Mouse (Mus musculus) lung, embryonic 14.5 days (tissue): Measurements from ENCODE around the gene Bahd1. TPM values are rescaled to one million over a fixed set of nuclear protein-coding genes. Genes with fewer than 3 reads are reported as not detected.

Experiments
- ATAC-seq: fragments of 200-750 bp; cut with Nextera tagmentation; 2 replicates; pipeline ENCODE4 v1.8.0; 2017; ENCODE audit warnings: mild to moderate bottlenecking, moderate TSS enrichment, moderate library complexity; ENCODE audit not compliant: insufficient read depth
- DNase-seq: peaks from one replicate; pipeline ENCODE4 v3.0.0-alpha.2; 2015
- H3K27ac ChIP-seq: fragments of 300-500 bp; sonication (generic); 2 replicates; pipeline ENCODE4 v1.5.1; 2014; ENCODE audit warnings: low read depth, mild to moderate bottlenecking, moderate library complexity
- H3K27me3 ChIP-seq: fragments of 300-500 bp; sonication (generic); 2 replicates; pipeline ENCODE4 v1.6.1; 2014; ENCODE audit warnings: low read length, control low read depth; ENCODE audit not compliant: insufficient read depth
- H3K36me3 ChIP-seq: fragments of 300-500 bp; sonication (generic); 2 replicates; pipeline ENCODE4 v1.6.1; 2014; ENCODE audit warnings: control low read depth; ENCODE audit not compliant: insufficient read depth
- H3K4me1 ChIP-seq: fragments of 300-500 bp; sonication (generic); 2 replicates; pipeline ENCODE4 v1.6.1; 2014; ENCODE audit warnings: antibody characterized with exemption, control low read depth; ENCODE audit not compliant: insufficient read depth
- H3K4me2 ChIP-seq: fragments of 300-500 bp; sonication (generic); 2 replicates; pipeline ENCODE4 v1.6.1; 2014; ENCODE audit warnings: mild to moderate bottlenecking
- H3K4me3 ChIP-seq: fragments of 300-500 bp; sonication (generic); 2 replicates; pipeline ENCODE4 v1.5.1; 2014; ENCODE audit warnings: low read depth, low read length
- H3K9ac ChIP-seq: fragments of 300-500 bp; sonication (generic); 2 replicates; pipeline ENCODE4 v1.6.1; 2014
- H3K9me3 ChIP-seq: fragments of 300-500 bp; sonication (generic); 2 replicates; pipeline ENCODE4 v1.6.1; 2016; ENCODE audit warnings: low read depth, low read length, control low read depth
- CTCF ChIP-seq: IDR thresholded peaks from 2 replicates; pipeline ENCODE4 v1.5.1; 2016; ENCODE audit warnings: antibody characterized with exemption, low read depth
- WGBS: fragments of 180-500 bp; shearing (Covaris S2); extraction: QIAGEN DNeasy Blood & Tissue Kit; methylation state at CpG from one replicate; pipeline ENCODE4 v1.1.7; 2014; 5-methylcytosine and 5-hydroxymethylcytosine counted together
- polyA plus RNA-seq: library from polyadenylated mRNA; unstranded; fragments of >200 nt; fragmentation: Nextera tagmentation; extraction: Ambion mirVana; gene quantifications from 2 replicates; pipeline ENCODE4 v1.2.1, GENCODE M21; 2014

Gene Bahd1
- polyA plus RNA-seq, 1 experiment from 2014 or later: 0.83 TPM

- H3K4me2 ChIP-seq: peak overlapping the region; percentile 29; the same call in 1 of the 2 replicates
- peaks cover 23% of the 10 kb centered on the region for H3K27me3 ChIP-seq
- no peak for DNase-seq
- no peak overlapping the region for H3K4me3 ChIP-seq
- no peaks in the 10 kb centered on the region for H3K9me3 ChIP-seq
- H3K4me1 ChIP-seq: no peaks in the 10 kb centered on the region
- ATAC-seq: no peak
- no peak overlapping the region for H3K27ac ChIP-seq
- no peaks in the 10 kb centered on the region for H3K36me3 ChIP-seq
- TF ChIP-seq CTCF: no peak
- WGBS: 57% methylated on average over 13 of the region's 13 CpGs
- H3K9ac ChIP-seq: no peak overlapping the region
Observed at GRCm38 (mm10) chr2:118887440-118887839, 12.7 kb upstream of the Bahd1 start.

DNA sequence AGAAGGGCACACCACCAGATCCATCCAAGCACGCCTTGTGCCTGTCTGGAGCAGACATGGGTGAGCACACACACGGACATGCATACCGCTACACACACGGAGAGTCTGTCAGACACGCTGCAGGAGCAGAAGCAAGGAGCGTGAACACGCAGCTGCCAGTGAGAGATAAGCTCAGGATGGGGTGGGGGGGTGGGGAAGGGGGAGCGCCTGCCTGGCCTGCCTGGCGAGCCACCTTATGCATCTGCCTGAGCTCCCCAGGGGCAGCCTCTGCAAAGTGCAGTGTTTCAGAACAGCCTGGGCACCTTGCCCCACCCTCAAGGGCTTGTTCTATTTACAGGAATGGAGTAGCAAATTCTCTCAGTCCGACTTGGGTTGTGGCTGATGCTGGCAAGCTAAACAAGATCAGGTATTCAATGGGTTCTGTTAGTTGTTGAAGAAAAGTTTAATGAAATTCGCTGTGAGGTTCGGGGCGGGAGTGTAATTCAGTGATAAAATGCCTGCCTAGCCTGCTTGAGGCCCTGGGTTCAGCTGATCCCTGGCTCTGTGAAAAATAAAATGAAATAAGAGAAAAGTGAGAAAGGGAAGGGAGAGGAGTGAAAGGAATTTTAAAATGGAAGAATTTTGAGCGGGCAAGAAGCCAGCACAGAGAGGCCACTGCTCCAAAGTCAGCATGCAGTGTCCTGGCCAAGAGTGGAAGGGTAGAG, 12.2 kb upstream of the Bahd1 start:
- Histone ChIP-seq H3K4me1 (no peaks in the 10 kb centered on the region), H3K4me2 (peak overlapping the region; percentile 29; the same call in 1 of the 2 replicates), H3K9ac (no peak overlapping the region), H3K27me3 (peaks cover 27% of the 10 kb centered on the region), H3K9me3 (no peaks in the 10 kb centered on the region), H3K4me3 (no peak overlapping the region), H3K27ac (no peak overlapping the region), H3K36me3 (no peaks in the 10 kb centered on the region)
- TF ChIP-seq CTCF: no peak
- DNase-seq (no peak), ATAC-seq (peak; percentile 25; the same call in 1 of the 2 replicates)
- WGBS: 15% methylated on average over 14 of the region's 14 CpGs

DNA sequence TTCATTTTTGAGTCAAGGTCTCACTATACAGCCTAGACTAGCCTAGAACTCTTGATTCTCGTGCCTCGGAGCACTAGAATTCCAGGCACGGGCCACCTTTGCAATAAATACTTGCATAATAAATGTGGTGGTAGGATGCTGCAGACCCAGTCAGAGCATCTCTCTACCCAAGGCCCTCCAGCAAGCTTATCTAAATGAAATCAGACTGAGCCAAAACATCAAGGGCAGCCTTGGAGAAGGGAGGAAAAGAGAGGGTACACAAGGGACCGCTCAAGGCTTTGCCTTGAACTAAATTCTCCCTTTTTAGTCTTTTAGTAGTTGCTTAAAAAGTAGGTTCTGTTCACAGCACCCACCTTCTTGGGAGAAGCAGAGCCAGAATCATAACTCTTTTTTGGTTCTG, 9.0 kb upstream of the Bahd1 start:
- Histone ChIP-seq H3K27me3 (peaks cover 41% of the 10 kb centered on the region), H3K9ac (no peak overlapping the region), H3K9me3 (no peaks in the 10 kb centered on the region), H3K27ac (no peak overlapping the region), H3K4me1 (no peaks in the 10 kb centered on the region), H3K4me3 (no peak overlapping the region), H3K36me3 (no peaks in the 10 kb centered on the region), H3K4me2 (no peak overlapping the region)
- 82% methylated on average over 4 of the region's 4 CpGs for WGBS
- DNase-seq (no peak), ATAC-seq (no peak)
- no peak for TF ChIP-seq CTCF

GRCm38 (mm10) chr2:118895990-118896913, 3.9 kb upstream of the Bahd1 start:
- Histone ChIP-seq H3K27me3 (peaks cover 86% of the 10 kb centered on the region), H3K4me3 (peak overlapping the region; percentile 47), H3K27ac (no peak overlapping the region), H3K9me3 (no peaks in the 10 kb centered on the region), H3K9ac (peak overlapping the region; percentile 30), H3K36me3 (no peaks in the 10 kb centered on the region), H3K4me2 (peak overlapping the region; percentile 92), H3K4me1 (peaks cover 15% of the 10 kb centered on the region)
- 0 out of 2 replicates have a peak, but pooled peaks have one; percentile 5 for ATAC-seq
- DNase-seq: peak; percentile 32
- 1% methylated on average over 37 of the region's 38 CpGs for WGBS
- TF ChIP-seq CTCF: no peak

DNA sequence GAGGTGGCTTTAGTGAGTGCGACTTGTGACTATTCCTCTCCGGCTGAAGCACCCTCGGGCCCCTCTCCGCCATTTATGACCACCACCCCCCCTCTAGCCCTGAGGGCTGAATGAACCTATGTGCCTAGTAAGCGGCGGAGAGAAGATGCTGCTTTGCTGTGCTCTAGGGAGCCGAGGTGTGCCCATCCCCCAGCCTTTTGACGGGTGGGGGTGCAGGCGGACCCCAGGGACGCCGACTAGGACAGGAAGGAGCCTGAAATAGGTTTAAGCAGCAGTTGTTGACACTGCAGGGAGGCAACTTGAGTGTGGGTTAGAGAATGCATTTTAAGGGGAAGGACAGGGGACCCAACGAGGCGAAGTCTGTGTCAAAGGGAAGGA, 3.3 kb upstream of the Bahd1 start:
- H3K27ac ChIP-seq: no peak overlapping the region
- ATAC-seq: no peak
- H3K4me1 ChIP-seq: peaks cover 15% of the 10 kb centered on the region
- H3K36me3 ChIP-seq: no peaks in the 10 kb centered on the region
- no peaks in the 10 kb centered on the region for H3K9me3 ChIP-seq
- no peak for DNase-seq
- no peak for TF ChIP-seq CTCF
- H3K4me3 ChIP-seq: peak overlapping the region; percentile 47
- H3K27me3 ChIP-seq: peaks cover 84% of the 10 kb centered on the region
- H3K4me2 ChIP-seq: peak overlapping the region; percentile 92
- peak overlapping the region; percentile 30 for H3K9ac ChIP-seq
- under 1% methylated on average over 13 of the region's 13 CpGs for WGBS

DNA sequence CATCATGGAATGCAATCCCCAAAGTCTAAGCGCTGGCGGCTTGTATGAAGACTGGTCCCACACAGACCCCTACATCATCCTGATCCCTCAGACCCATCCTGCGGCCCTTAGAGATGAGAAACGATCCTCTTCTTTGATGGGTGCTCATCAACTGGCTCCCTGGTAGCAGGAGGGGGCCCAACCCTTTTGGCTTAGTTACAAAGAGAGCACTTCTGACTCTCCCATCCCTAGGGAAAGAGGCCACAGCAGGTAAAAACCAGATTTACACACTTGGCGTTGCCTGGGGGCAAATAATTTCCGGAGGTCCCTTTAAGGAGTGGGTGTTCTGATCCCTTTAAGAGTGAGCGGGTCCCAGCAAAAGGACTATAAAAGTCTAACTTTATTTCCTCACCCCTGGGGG, 2.8 kb upstream of the Bahd1 start:
- DNase-seq: no peak
- peaks cover 79% of the 10 kb centered on the region for H3K27me3 ChIP-seq
- ATAC-seq: no peak
- H3K9me3 ChIP-seq: no peaks in the 10 kb centered on the region
- no peak overlapping the region for H3K27ac ChIP-seq
- H3K4me1 ChIP-seq: peaks cover 15% of the 10 kb centered on the region
- no peaks in the 10 kb centered on the region for H3K36me3 ChIP-seq
- no peak overlapping the region for H3K9ac ChIP-seq
- TF ChIP-seq CTCF: no peak
- H3K4me2 ChIP-seq: peak overlapping the region; percentile 92
- WGBS: 3% methylated on average over 7 of the region's 7 CpGs
- H3K4me3 ChIP-seq: peak overlapping the region; percentile 47

- peaks cover 77% of the 10 kb centered on the region for H3K27me3 ChIP-seq
- no peak overlapping the region for H3K4me2 ChIP-seq
- TF ChIP-seq CTCF: no peak
- H3K4me1 ChIP-seq: peaks cover 17% of the 10 kb centered on the region
- under 1% methylated on average over 11 of the region's 11 CpGs for whole genome bisulfite sequencing
- H3K36me3 ChIP-seq: no peaks in the 10 kb centered on the region
- DNase-seq (no peak), ATAC-seq (no peak)
- no peak overlapping the region for H3K4me3 ChIP-seq
- H3K9me3 ChIP-seq: no peaks in the 10 kb centered on the region
- H3K9ac ChIP-seq: no peak overlapping the region
- H3K27ac ChIP-seq: no peak overlapping the region
Observed at GRCm38 (mm10) chr2:118897808-118898207, 2.4 kb upstream of the Bahd1 start.
